29 mouse cellular contexts compared by ENCODE assay signal in genomic region chr1:33564032-33564431, GRCm38 (mm10).
DNase-seq lines count a peak whose midpoint lies in the region; ATAC-seq lines count a peak whose summit lies in the region.
"Had no signal": no experiment of that assay in that cellular context is flagged by ENCODE, and none has a peak within 500 bp of the region (broad histone marks: within the 10 kb centered on the region; RNA-seq: fewer than 3 reads in every experiment).

No protein-coding gene starts in this region.

- H3K27me3 ChIP-seq in liver, embryonic 13.5 days: no peaks in the 10 kb centered on the region
- no peaks in the 10 kb centered on the region for H3K27me3 ChIP-seq in liver, embryonic 12.5 days (replicated peaks)
- H3K27me3 ChIP-seq in forebrain, embryonic 11.5 days (ENCODE audit: control insufficient read depth, insufficient read depth, low read length): no peaks in the 10 kb centered on the region
- H3K27me3 ChIP-seq: forebrain, embryonic 13.5 days; heart, embryonic 12.5 days; neural tube, embryonic 12.5 days had no signal

- ATAC-seq in liver, embryonic 13.5 days (ENCODE audit: low read depth): 0 out of 2 replicates have a peak, but pooled peaks have one; percentile 23
- no peak for ATAC-seq in liver, embryonic 12.5 days
- peak; percentile 24 to 39; a peak in 1 of 4 replicates for ATAC-seq in hematopoietic stem cell, adult 5-6 weeks (replicated peaks in 1 of 2; ENCODE audit: insufficient read depth in 1 of 2, low FRiP score in 2 of 2, low TSS enrichment in 1 of 2, low read depth in 1 of 2, poor library complexity in 2 of 2, severe bottlenecking in 2 of 2)
- ATAC-seq in forebrain, embryonic 11.5 days (replicated peaks; ENCODE audit: low FRiP score): no peak
- ATAC-seq: forebrain, embryonic 13.5 days; hindbrain, embryonic 16.5 days; lung, postnatal 0 days had no signal

- no peaks in the 10 kb centered on the region for H3K9me3 ChIP-seq in liver, embryonic 13.5 days (replicated peaks)
- no peaks in the 10 kb centered on the region for H3K9me3 ChIP-seq in liver, embryonic 12.5 days (replicated peaks)
- H3K9me3 ChIP-seq in forebrain, embryonic 11.5 days (ENCODE audit: control insufficient read depth, low read length): no peaks in the 10 kb centered on the region
- H3K9me3 ChIP-seq: forebrain, embryonic 13.5 days; heart, embryonic 12.5 days; neural tube, embryonic 12.5 days had no signal

- H3K27ac ChIP-seq in liver, embryonic 13.5 days: no peak overlapping the region
- H3K27ac ChIP-seq in liver, embryonic 12.5 days: no peak overlapping the region
- no peak overlapping the region for H3K27ac ChIP-seq in forebrain, embryonic 11.5 days (ENCODE audit: low read depth, low read length)
- H3K27ac ChIP-seq: forebrain, embryonic 13.5 days; gastrocnemius, adult 2 months; heart, adult 2 months; neural tube, embryonic 12.5 days; stomach, postnatal 0 days had no signal

- no peak overlapping the region for H3K9ac ChIP-seq in liver, embryonic 13.5 days
- no peak overlapping the region for H3K9ac ChIP-seq in liver, embryonic 12.5 days
- H3K9ac ChIP-seq in forebrain, embryonic 11.5 days (ENCODE audit: low read length): no peak overlapping the region
- H3K9ac ChIP-seq: forebrain, embryonic 13.5 days; heart, embryonic 12.5 days; neural tube, embryonic 12.5 days had no signal

- H3K4me3 ChIP-seq in liver, embryonic 13.5 days (replicated peaks): no peak overlapping the region
- no peak overlapping the region for H3K4me3 ChIP-seq in liver, embryonic 12.5 days
- no peak overlapping the region for H3K4me3 ChIP-seq in forebrain, embryonic 11.5 days (ENCODE audit: low read depth, low read length)
- H3K4me3 ChIP-seq: forebrain, embryonic 13.5 days; gastrocnemius, adult 2 months; heart, adult 2 months; heart, embryonic 12.5 days; myocyte; neural tube, embryonic 12.5 days had no signal

- no peaks in the 10 kb centered on the region for H3K36me3 ChIP-seq in liver, embryonic 13.5 days
- no peaks in the 10 kb centered on the region for H3K36me3 ChIP-seq in liver, embryonic 12.5 days
- H3K36me3 ChIP-seq in forebrain, embryonic 11.5 days (ENCODE audit: control insufficient read depth, insufficient read depth, low read length): no peaks in the 10 kb centered on the region
- H3K36me3 ChIP-seq: heart, embryonic 12.5 days; neural tube, embryonic 12.5 days had no signal

- 66% methylated on average over 6 of the region's 6 CpGs for WGBS in liver, embryonic 13.5 days (ENCODE audit: insufficient replicate concordance)
- WGBS in liver, embryonic 12.5 days (ENCODE audit: insufficient replicate concordance): 77% methylated on average over 6 of the region's 6 CpGs
- WGBS in forebrain, embryonic 11.5 days: 85% methylated on average over 6 of the region's 6 CpGs

- H3K4me1 ChIP-seq in liver, embryonic 13.5 days (replicated peaks): peaks cover 12% of the 10 kb centered on the region
- peaks cover 9% of the 10 kb centered on the region for H3K4me1 ChIP-seq in liver, embryonic 12.5 days
- no peaks in the 10 kb centered on the region for H3K4me1 ChIP-seq in forebrain, embryonic 11.5 days (replicated peaks; ENCODE audit: control insufficient read depth, insufficient read depth, low read length)
- H3K4me1 ChIP-seq: forebrain, embryonic 13.5 days; heart, embryonic 12.5 days; neural tube, embryonic 12.5 days had no signal

- no peak overlapping the region for H3K4me2 ChIP-seq in liver, embryonic 13.5 days
- no peak overlapping the region for H3K4me2 ChIP-seq in liver, embryonic 12.5 days
- no peak overlapping the region for H3K4me2 ChIP-seq in forebrain, embryonic 11.5 days (ENCODE audit: low read depth, low read length, severe bottlenecking)
- H3K4me2 ChIP-seq: forebrain, embryonic 13.5 days; heart, embryonic 12.5 days; midbrain, embryonic 11.5 days; neural tube, embryonic 12.5 days had no signal

- no peak for DNase-seq in liver, embryonic 13.5 days
- DNase-seq in forelimb bud, embryonic 11.5 days (ENCODE audit: low read depth, low spot score): peak; percentile 30
- DNase-seq in thymus, postnatal 36 days: peak; percentile 27 to 59
- no peak for DNase-seq in forebrain, embryonic 11.5 days (ENCODE audit: low spot score)
- DNase-seq in embryo, embryonic 10.5 days (ENCODE audit: low spot score): no peak
- DNase-seq: adrenal gland, postnatal 36 days; cerebellum, adult 18-20 months; cerebellum, postnatal 10 days; gastrocnemius, adult 2 months; gastrocnemius, postnatal 36 days; heart, adult 2 months; heart, postnatal 10 days; kidney, adult 18-20 months; kidney, postnatal 4 days; layer of hippocampus, postnatal 36 days; left cerebral cortex, postnatal 4 days; lung, adult 18-20 months; lung, postnatal 4 days; right cerebral cortex, postnatal 4 days had no signal

Comparison
In these comparisons a context has a peak if more than half of its experiments do, and no peak if none do; other contexts are left out.
1. ATAC-seq: peak in liver, embryonic 13.5 days (single experiment) and hematopoietic stem cell, adult 5-6 weeks (2 of 2); none in liver, embryonic 12.5 days (single experiment) and forebrain, embryonic 11.5 days (single experiment).
2. DNase-seq: peak in forelimb bud, embryonic 11.5 days (single experiment) and thymus, postnatal 36 days (2 of 2); none in liver, embryonic 13.5 days (single experiment), forebrain, embryonic 11.5 days (single experiment) and embryo, embryonic 10.5 days (single experiment).